Mouse (Mus musculus): ENCODE results near the gene Ndufs6.

Gene Ndufs6

DNA sequence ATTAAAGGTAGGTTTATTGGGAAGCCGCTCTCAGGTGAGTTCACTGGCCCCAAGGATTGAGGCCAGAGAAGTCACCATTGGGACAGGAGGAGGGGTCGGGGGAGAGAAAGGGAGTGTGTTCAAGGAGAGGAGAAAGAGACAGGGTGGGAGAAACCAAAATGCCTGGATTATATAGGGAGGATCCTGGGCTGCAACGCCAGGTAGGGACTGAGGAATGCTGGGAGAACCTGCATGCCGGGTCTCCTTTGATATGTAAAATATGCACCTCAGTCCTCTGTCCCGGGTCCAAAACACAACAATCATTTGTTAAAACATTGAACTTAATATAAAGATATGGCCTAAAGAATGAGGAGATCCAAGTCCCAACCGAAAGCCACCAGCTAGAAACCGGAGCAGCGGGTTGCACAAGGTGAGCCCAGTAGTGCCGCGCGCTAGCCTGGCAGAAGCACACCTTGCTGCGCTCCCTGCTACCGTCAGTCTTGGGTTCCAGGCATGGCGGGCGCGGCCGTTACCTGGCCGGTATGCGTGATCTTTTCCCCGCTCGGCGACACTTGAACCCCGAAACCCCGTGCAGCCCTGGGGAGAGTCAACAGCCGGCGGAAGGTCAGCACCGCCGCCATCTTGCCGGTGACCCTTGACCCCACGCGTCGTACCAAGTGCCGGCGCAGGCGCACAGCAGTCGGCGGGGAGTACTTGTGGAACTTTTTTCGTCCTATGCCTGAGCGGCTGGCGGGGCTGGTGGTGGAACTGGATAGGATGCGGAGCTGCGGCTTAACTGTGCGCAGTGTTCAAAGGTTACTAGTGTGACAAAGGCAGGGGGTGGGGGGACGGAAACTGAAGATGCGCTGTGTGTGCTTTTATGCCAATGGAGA lies at the start of gene Ndufs6, which contains the start of gene Mrpl36:
TSS of gene Ndufs6 (minus strand) at position 716 of the 872 bp plus-strand sequence.
TSS of gene Mrpl36 (plus strand) at position 687 of the 872 bp plus-strand sequence.
- peak; percentile 96 for DNase-seq

DNA sequence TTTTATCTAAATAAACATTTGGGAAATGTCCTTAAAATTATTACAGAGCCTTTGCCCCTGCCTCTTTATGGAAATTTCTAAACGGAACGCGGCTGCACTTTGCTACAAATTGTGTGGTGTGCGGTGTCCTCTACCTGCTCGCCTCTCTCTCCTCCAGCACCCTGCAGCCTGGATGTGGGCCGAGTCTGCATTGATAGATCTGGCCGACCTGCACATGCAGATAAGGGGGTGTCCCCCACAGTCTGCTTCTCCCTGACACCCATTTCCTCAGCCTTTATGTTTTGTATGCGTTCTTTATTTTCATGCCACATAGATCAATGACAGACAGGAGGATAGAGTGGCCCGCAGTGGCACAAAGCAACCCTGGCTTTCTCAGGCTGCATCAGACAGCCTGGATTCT lies 49.3 kb upstream of the Ndufs6 start:
- DNase-seq, result no peak

DNA sequence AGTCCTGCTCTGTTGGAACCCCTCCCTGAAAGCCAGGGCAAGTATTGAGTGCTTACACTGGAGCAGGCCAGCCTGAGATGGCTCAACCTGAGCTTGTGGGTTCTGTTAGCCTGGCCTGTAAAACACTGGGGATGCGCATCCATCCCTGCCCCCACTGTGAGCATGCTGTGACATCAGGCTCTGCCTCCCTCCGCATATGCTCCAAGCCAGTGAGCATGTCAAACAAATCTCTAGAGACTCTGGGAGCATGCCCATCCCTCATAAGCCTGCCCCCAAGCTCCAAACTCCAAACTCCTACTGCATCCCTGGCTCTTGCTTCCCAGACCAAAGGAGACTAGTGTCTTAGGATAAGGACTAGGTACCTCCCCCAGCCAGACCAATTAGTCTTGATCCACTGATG lies 46.3 kb upstream of the Ndufs6 start:
- DNase-seq, result no peak

DNA sequence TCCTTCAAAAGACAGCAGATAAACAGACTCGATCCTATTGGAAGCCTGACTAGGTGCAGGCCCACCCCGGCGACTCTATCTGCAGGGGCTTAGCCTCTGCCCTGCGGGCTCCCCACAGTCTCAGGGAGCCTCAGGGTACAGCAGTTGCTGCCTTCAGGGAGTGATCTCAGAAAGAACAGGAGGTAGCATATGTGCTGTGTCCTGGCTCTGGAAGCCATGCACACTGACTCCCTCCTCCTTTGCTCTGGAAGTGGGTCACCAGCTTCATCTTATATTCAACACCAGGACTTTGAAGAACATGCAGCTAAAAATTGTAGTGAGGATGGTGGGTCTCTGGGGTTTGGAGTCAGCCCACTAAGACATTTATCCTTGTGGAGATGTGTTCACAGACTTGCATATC lies 45.0 kb upstream of the Ndufs6 start:
- no peak for DNase-seq

DNA sequence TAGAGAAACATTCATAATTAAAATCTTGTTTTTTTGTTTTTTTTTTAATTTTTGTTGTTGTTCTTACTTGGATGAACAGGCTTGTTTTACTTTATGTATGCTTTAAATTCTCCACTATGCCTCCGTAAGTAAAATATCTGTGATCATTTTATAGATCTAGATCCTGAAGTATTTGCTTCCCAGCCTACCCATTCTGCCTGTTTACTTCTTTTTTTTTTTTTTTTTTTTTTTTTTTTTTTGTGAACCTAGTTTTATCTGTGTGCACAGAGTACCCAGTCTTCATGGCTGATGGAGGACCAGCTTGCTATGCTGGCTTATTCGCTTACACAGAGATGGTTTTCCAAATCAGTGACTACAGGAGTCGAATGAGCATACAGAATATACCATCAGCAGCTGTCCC lies 28.8 kb upstream of the Ndufs6 start:
- no peak for DNase-seq

- no peak for DNase-seq
These were observed 24.1 kb upstream of the Ndufs6 start for GRCm38 (mm10) chr13:73352491-73352890.

- no peak for DNase-seq
These were observed 23.6 kb upstream of the Ndufs6 start for GRCm38 (mm10) chr13:73351910-73352309.

- no peak for DNase-seq
These were observed 22.4 kb upstream of the Ndufs6 start for GRCm38 (mm10) chr13:73350741-73351140.

DNA sequence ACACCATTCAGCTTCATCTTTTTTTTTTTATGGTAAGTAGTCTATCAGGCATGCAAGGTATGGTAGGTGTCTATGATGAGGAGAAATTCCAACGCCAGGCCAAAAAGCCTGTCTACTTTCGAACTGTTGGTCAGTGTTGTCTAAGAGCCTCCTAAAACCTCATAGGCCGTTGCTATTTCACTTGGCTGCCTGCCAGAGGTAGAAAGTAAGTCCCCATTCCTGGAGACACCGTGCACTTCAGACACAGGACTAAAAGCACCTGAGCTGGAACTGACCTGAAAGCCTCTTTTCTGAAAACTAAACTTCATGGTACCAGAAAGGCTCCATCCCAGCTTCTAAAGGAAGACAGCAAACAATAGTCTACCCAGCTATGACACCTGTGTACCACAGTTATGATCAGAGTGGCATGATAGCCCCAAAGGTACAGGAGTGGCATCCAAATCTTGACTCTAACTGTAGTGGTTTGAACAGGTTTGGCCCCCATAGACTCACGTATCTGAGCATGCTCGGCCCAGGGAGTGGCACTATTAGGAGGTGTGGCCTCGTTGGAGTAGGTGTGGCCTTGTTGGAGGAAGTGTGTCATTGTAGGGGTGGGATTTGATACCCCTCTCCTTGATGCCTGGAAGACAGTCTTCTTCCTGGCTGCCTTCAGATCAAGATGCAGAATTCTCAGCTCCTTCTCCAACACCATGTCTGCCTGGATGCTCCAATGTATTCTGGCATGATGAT lies 19.7 kb upstream of the Ndufs6 start:
- no peak for DNase-seq

- no peak for DNase-seq
These were observed 18.8 kb upstream of the Ndufs6 start for GRCm38 (mm10) chr13:73347171-73347570.

DNA sequence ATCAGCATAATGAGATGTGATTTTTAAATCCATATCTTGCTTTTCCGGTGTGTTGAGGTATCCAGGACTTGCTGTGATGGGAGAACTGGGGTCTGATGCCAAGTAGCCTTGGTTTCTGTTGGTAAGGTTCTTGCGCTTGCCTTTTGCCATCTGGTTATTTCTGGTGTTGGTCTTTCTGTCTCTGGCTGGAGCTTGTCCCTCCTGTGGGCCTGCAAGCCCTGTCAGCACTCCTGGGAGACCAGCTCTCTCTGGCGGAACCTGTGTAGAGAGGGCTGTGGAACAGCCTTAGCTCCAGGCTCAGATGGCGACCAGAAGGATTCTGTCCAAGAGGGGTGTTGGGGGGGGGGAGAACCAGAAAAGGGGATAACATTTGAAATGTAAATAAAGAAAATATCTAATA lies 18.4 kb upstream of the Ndufs6 start:
- peak; percentile 20 for DNase-seq

GRCm38 (mm10) chr13:73346131-73346530 lies 17.8 kb upstream of the Ndufs6 start:
- DNase-seq, result peak; percentile 24

GRCm38 (mm10) chr13:73345102-73345890 lies 17.0 kb upstream of the Ndufs6 start:
- DNase-seq, result peak; percentile 23

DNA sequence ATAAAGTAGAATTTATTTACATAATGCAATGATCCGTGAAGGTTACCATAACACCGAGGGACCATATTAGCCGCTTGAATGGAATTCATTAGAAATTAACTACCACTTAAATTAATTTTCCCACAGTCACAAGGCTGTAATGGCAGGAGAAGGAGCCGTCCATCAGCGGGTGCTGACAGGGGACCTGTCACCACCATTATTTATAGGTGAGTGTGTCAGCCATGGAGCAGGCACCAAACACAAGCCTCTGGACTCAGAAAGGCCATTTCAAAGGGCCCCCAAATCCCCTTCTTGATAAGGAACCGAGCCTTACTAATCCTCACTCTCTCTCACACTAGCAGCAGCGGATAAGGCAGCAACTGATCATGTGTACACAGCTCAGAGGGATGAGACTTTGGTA lies 8.4 kb upstream of the Ndufs6 start:
- peak; percentile 30 for DNase-seq

DNA sequence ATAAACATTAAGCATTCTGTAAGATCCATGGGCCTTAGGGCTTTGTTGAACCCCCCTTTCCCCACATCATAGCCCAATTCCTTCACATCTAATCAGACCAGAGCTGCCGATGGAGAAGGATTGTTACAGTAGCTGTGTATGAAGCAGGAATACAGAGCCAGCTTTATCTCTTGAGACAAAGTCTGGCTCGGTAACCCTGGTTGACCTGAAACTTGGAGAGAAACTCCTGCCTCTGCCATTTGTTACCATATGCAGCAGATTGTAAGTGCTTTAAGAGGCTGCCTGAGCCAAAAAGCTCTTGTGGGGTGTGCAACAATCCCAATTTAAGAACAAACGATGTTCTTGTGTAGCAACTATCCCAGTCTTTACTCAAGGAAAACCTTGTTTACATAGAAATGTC lies 3.4 kb upstream of the Ndufs6 start:
- DNase-seq, result no peak

GRCm38 (mm10) chr13:73330844-73331501 lies 2.6 kb upstream of the Ndufs6 start:
- DNase-seq, result peak; percentile 93

GRCm38 (mm10) chr13:73323406-73323805 lies 4.9 kb downstream of the Ndufs6 start:
- DNase-seq, result no peak

DNA sequence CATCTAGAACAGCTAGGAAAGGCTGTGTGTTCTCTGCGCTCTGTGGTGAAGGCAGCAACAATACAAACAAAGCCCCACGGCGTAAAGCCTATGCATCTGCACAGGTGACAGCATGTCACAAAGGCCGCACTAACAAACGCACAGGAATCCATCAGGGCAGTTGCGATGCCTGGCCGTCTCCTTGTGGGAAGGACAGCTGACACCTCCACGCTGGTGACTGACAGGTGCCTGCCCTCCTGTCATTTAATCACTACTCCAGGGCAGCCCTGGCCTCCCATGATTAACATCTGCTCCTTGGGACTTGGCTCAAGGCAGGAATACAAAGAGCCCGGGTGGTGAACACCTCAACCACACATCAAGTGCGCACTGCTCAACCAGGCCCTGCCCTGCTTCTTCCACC lies 5.7 kb downstream of the Ndufs6 start:
- no peak for DNase-seq

GRCm38 (mm10) chr13:73320048-73320447 lies 8.3 kb downstream of the Ndufs6 start:
- no peak for DNase-seq

GRCm38 (mm10) chr13:73310183-73310929 lies 18.0 kb downstream of the Ndufs6 start:
- DNase-seq, result peak; percentile 80

GRCm38 (mm10) chr13:73306430-73306829 lies 21.9 kb downstream of the Ndufs6 start:
- no peak for DNase-seq

DNA sequence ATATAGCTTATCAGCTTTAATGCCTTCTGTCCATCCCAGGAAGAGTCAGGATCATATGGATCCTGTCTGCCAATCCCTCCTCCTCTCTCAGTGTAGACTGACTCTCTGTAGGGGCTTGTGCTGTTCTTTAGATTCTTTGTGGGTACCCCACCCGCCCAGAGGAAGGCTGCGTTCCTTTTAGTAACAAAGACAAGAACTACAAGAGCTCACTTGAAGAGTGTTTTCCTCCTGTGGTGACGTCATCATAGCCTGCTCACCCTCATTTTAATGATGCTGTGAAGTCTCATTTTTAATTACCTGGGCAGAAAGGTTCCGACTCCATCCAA lies 22.3 kb downstream of the Ndufs6 start:
- no peak for DNase-seq

Data from kidney, postnatal 10 days (tissue).